Mouse (Mus musculus) layer of hippocampus, adult 18-20 months (tissue): ENCODE data around the gene Matn1. TPM values are rescaled to one million over a fixed set of nuclear protein-coding genes. Genes with fewer than 3 reads are reported as not detected.

Experiments
- DNase-seq, 2 experiments: peaks; one replicate each; pipeline ENCODE4 v3.0.0; 2022; ENCODE audit warnings: low spot score in 2 of 2
- long read RNA-seq: library from polyadenylated mRNA; stranded (forward); transcript quantifications from one replicate; pipeline ENCODE4 v2.0.0, GENCODE M21; 2021
- total RNA-seq, 2 experiments: library from RNA; stranded (reverse); gene quantifications; 2 replicates each; pipeline ENCODE4 v1.2.3; 2021

Matn1 gene
- total RNA-seq = under 1 TPM; 0.33 to 0.72 TPM
- long read RNA-seq = 0 reads

GRCm38 (mm10) chr4:130944112-130944511 is at the start of gene Matn1:
TSS of gene Matn1 (plus strand) at chr4:130944385.
- DNase-seq = no peak

- DNase-seq = no peak
These were observed 48.5 kb upstream of the Matn1 start for GRCm38 (mm10) chr4:130895701-130896100.

- peak in 1 of 2 experiments; percentile 47 for DNase-seq
These were observed 47.8 kb upstream of the Matn1 start for GRCm38 (mm10) chr4:130896372-130896771.

- no peak for DNase-seq
These were observed 44.8 kb upstream of the Matn1 start for GRCm38 (mm10) chr4:130899383-130899781.

- DNase-seq = no peak
These were observed 44.3 kb upstream of the Matn1 start for GRCm38 (mm10) chr4:130899782-130900427.

- no peak for DNase-seq
These were observed 43.4 kb upstream of the Matn1 start for GRCm38 (mm10) chr4:130900746-130901145.

- DNase-seq = no peak
These were observed 41.9 kb upstream of the Matn1 start for GRCm38 (mm10) chr4:130902289-130902781.

- no peak for DNase-seq
These were observed 39.2 kb upstream of the Matn1 start for GRCm38 (mm10) chr4:130905025-130905424.

- no peak for DNase-seq
These were observed 38.3 kb upstream of the Matn1 start for GRCm38 (mm10) chr4:130905882-130906281.

- DNase-seq = no peak
These were observed 37.9 kb upstream of the Matn1 start for GRCm38 (mm10) chr4:130906296-130906695.

GRCm38 (mm10) chr4:130907200-130908069 is 36.8 kb upstream of the Matn1 start:
- no peak for DNase-seq

GRCm38 (mm10) chr4:130908133-130908532 is 36.1 kb upstream of the Matn1 start:
- DNase-seq = no peak

GRCm38 (mm10) chr4:130909167-130909874 is 34.9 kb upstream of the Matn1 start:
- DNase-seq = peak; percentile 35 to 63

GRCm38 (mm10) chr4:130910666-130911065 is 33.5 kb upstream of the Matn1 start:
- no peak for DNase-seq

GRCm38 (mm10) chr4:130912626-130913025 is 31.6 kb upstream of the Matn1 start:
- DNase-seq = no peak

- DNase-seq = no peak
These were observed 31.1 kb upstream of the Matn1 start, which contains the start of gene Laptm5 for GRCm38 (mm10) chr4:130913077-130913476. TSS of gene Laptm5 (plus strand) at chr4:130913125.

GRCm38 (mm10) chr4:130913511-130913910 is 30.7 kb upstream of the Matn1 start:
- no peak for DNase-seq

GRCm38 (mm10) chr4:130914011-130914410 is 30.2 kb upstream of the Matn1 start:
- no peak for DNase-seq

- no peak for DNase-seq
These were observed 29.7 kb upstream of the Matn1 start for GRCm38 (mm10) chr4:130914527-130914926.

- DNase-seq = no peak
These were observed 29.0 kb upstream of the Matn1 start for GRCm38 (mm10) chr4:130915006-130915667.

GRCm38 (mm10) chr4:130915668-130916035 is 28.5 kb upstream of the Matn1 start:
- no peak for DNase-seq
